Mouse (Mus musculus) T-helper 17 cell (primary cell): ENCODE measurements at regions not wholly inside any gene's neighbourhood (a gene's known extent, or its start where the extent isn't known, plus 50 kb on each side); places are given as distances from the start of the nearest gene placed in this dataset.

Experiments used
- in situ Hi-C, 2 experiments: fragments of 300-600 bp; cut with MboI, MseI; formaldehyde crosslinking; loops; 1 replicate in 1 of 2; 2 replicates in 1 of 2; pipeline ENCODE4 v1.15.1; 2025; ENCODE audit warnings: high pct_unique_total_duplicates in 2 of 2

GRCm38 (mm10) chr13:45130516-45131249 is 52.2 kb downstream of the Gm9817 start:
- in situ Hi-C loops, result no loop called here

GRCm38 (mm10) chr13:45140616-45141015 is 62.1 kb downstream of the Gm9817 start:
- in situ Hi-C loops, result loop anchor here in 1 of 2 experiments (10.0 kb wide), 1 partner anchor 1394 kb away; no protein-coding TSS in a partner anchor

- in situ Hi-C loops, result loop anchor here in 1 of 2 experiments (10.0 kb wide), 1 partner anchor 1390 kb away; no protein-coding TSS in a partner anchor
Measured at GRCm38 (mm10) chr13:45145129-45145528, 66.6 kb downstream of the Gm9817 start.

- in situ Hi-C loops, result no loop called here
Measured at GRCm38 (mm10) chr13:45156223-45156622, 77.7 kb downstream of the Gm9817 start.

GRCm38 (mm10) chr13:45156982-45157381 is 78.5 kb downstream of the Gm9817 start:
- in situ Hi-C loops, result no loop called here

- in situ Hi-C loops, result no loop called here
Measured at GRCm38 (mm10) chr13:45160281-45160680, 81.8 kb downstream of the Gm9817 start.

- in situ Hi-C loops, result no loop called here
Measured at GRCm38 (mm10) chr13:45164001-45164778, 85.7 kb downstream of the Gm9817 start.

GRCm38 (mm10) chr13:45165159-45165558 is 86.7 kb downstream of the Gm9817 start:
- in situ Hi-C loops, result no loop called here

- in situ Hi-C loops, result loop anchor here in 1 of 2 experiments (10.0 kb wide), 1 partner anchor 315 kb away; no protein-coding TSS in a partner anchor
Measured at GRCm38 (mm10) chr13:45169716-45170115, 91.2 kb downstream of the Gm9817 start.

- in situ Hi-C loops, result loop anchor here in 1 of 2 experiments (10.0 kb wide), 1 partner anchor 312 kb away; no protein-coding TSS in a partner anchor
Measured at GRCm38 (mm10) chr13:45173139-45173538, 94.6 kb downstream of the Gm9817 start.

- in situ Hi-C loops, result loop anchor here in 1 of 2 experiments (10.0 kb wide), 1 partner anchor 309 kb away; no protein-coding TSS in a partner anchor
Measured at GRCm38 (mm10) chr13:45175711-45176205, 97.3 kb downstream of the Gm9817 start.

- in situ Hi-C loops, result no loop called here
Measured at GRCm38 (mm10) chr13:45181529-45182230, 103.2 kb downstream of the Gm9817 start.

GRCm38 (mm10) chr13:45189389-45189788 is 110.9 kb downstream of the Gm9817 start:
- in situ Hi-C loops, result no loop called here

- in situ Hi-C loops, result no loop called here
Measured at GRCm38 (mm10) chr13:45190151-45190550, 111.7 kb downstream of the Gm9817 start.

- in situ Hi-C loops, result no loop called here
Measured at GRCm38 (mm10) chr13:45192079-45192478, 113.6 kb downstream of the Gm9817 start.

- in situ Hi-C loops, result no loop called here
Measured at GRCm38 (mm10) chr13:45195562-45195961, 117.1 kb downstream of the Gm9817 start.

GRCm38 (mm10) chr13:45196363-45196762 is 117.9 kb downstream of the Gm9817 start:
- in situ Hi-C loops, result no loop called here

- in situ Hi-C loops, result loop anchor here in 1 of 2 experiments (25.0 kb wide), 1 partner anchor 1812 kb away; the partner anchor contains the start of gene Nhlrc1
Measured at GRCm38 (mm10) chr13:45200511-45201120, 122.1 kb downstream of the Gm9817 start.

- in situ Hi-C loops, result loop anchor here in 1 of 2 experiments (25.0 kb wide), 1 partner anchor 1807 kb away; the partner anchor contains the start of gene Nhlrc1
Measured at GRCm38 (mm10) chr13:45204856-45205255, 126.4 kb downstream of the Gm9817 start.

- in situ Hi-C loops, result loop anchor here in 1 of 2 experiments (25.0 kb wide), 1 partner anchor 1804 kb away; the partner anchor contains the start of gene Nhlrc1
Measured at GRCm38 (mm10) chr13:45208540-45209197, 130.2 kb downstream of the Gm9817 start.
